Mouse (Mus musculus) frontal cortex, postnatal 10 days (tissue): ENCODE measurements at regions not wholly inside any gene's neighbourhood (a gene's known extent, or its start where the extent isn't known, plus 50 kb on each side); places are given as distances from the start of the nearest gene placed in this dataset.

Experiments used
- DNase-seq, 2 experiments: peaks; one replicate each; pipeline ENCODE4 v3.0.0; 2022; ENCODE audit warnings: low spot score in 2 of 2, mixed read lengths in 1 of 2

GRCm38 (mm10) chr9:43387397-43387796 lies 76.7 kb downstream of the Trim29 start:
- DNase-seq = no peak

GRCm38 (mm10) chr9:43389491-43390083 lies 78.9 kb downstream of the Trim29 start:
- no peak for DNase-seq

GRCm38 (mm10) chr9:43392467-43393064 lies 81.9 kb downstream of the Trim29 start:
- DNase-seq = no peak

- DNase-seq = no peak
Measured at GRCm38 (mm10) chr9:43394204-43394603, 83.6 kb downstream of the Trim29 start.

GRCm38 (mm10) chr9:43395209-43395608 lies 84.6 kb downstream of the Trim29 start:
- DNase-seq = no peak

- DNase-seq = no peak
Measured at GRCm38 (mm10) chr9:43396566-43396965, 85.9 kb downstream of the Trim29 start.

GRCm38 (mm10) chr9:43408493-43408892 lies 97.8 kb downstream of the Trim29 start:
- DNase-seq = no peak

- no peak for DNase-seq
Measured at GRCm38 (mm10) chr9:43412473-43412872, 101.8 kb downstream of the Trim29 start.

GRCm38 (mm10) chr9:43419993-43420715 lies 109.5 kb downstream of the Trim29 start:
- DNase-seq = no peak

GRCm38 (mm10) chr9:43427007-43427406 lies 116.4 kb downstream of the Trim29 start:
- no peak for DNase-seq

GRCm38 (mm10) chr9:43433953-43434352 lies 123.3 kb downstream of the Trim29 start:
- DNase-seq = no peak

GRCm38 (mm10) chr9:43438476-43438875 lies 127.8 kb downstream of the Trim29 start:
- no peak for DNase-seq

GRCm38 (mm10) chr9:43440959-43441510 lies 130.4 kb downstream of the Trim29 start:
- DNase-seq = no peak

GRCm38 (mm10) chr9:43445491-43445890 lies 134.8 kb downstream of the Trim29 start:
- DNase-seq = no peak

- no peak for DNase-seq
Measured at GRCm38 (mm10) chr9:43447372-43447771, 136.7 kb downstream of the Trim29 start.

- DNase-seq = no peak
Measured at GRCm38 (mm10) chr9:43448981-43449380, 138.3 kb downstream of the Trim29 start.

- DNase-seq = no peak
Measured at GRCm38 (mm10) chr9:43453953-43454582, 143.4 kb downstream of the Trim29 start.

- DNase-seq = no peak
Measured at GRCm38 (mm10) chr9:43457736-43458135, 147.1 kb downstream of the Trim29 start.

GRCm38 (mm10) chr9:43461131-43461530 lies 150.5 kb downstream of the Trim29 start:
- DNase-seq = no peak

GRCm38 (mm10) chr9:43463445-43464090 lies 152.9 kb downstream of the Trim29 start:
- no peak for DNase-seq

- DNase-seq = no peak
Measured at GRCm38 (mm10) chr9:43465129-43465528, 154.5 kb downstream of the Trim29 start.
